In the genomic region with DNA sequence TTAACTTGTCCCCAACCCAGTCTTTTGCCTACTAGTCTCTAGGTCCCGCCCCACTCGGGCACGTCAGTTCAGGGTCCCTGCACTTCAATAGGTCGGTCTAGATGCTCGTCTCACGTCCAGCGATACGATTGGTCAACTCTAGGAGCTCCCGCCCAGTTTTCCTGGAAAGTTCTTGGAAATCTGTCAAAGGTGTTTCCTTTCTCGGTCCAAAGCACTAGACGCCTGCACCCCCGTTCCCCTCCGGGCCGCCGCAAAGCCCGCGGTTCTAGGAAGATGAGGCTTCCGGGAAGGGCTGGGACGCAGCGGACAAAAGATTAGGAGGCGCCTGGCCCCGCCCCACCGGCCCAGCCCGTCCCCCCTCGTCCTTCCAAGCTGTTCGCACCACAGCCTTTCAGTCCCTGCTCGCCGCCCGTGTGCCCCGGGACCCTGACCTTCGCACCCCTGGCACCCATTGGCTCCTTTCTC, we compare ENCODE assay signal across 8 mouse cellular contexts. TPM values are rescaled to one million over a fixed set of nuclear protein-coding genes. Genes with fewer than 3 reads are reported as not detected.
DNase-seq lines count a peak whose midpoint lies in the region; ATAC-seq and TF ChIP-seq lines count a peak whose summit lies in the region.

No protein-coding gene starts in this region.

- H3K36me3 ChIP-seq in heart, embryonic 14.5 days (ENCODE audit: control insufficient read depth, insufficient read depth, low read length): peaks cover 19% of the 10 kb centered on the region
- H3K36me3 ChIP-seq in liver, embryonic 13.5 days: peaks cover 19% of the 10 kb centered on the region
- no peaks in the 10 kb centered on the region for H3K36me3 ChIP-seq in neural tube, embryonic 11.5 days (ENCODE audit: control insufficient read depth, insufficient read depth, low read length)
- H3K36me3 ChIP-seq in stomach, postnatal 0 days (ENCODE audit: control insufficient read depth, insufficient read depth, low read length): peaks cover 17% of the 10 kb centered on the region

- no peaks in the 10 kb centered on the region for H3K9me3 ChIP-seq in heart, embryonic 14.5 days (ENCODE audit: control insufficient read depth, low read length)
- no peaks in the 10 kb centered on the region for H3K9me3 ChIP-seq in liver, embryonic 13.5 days (replicated peaks)
- no peaks in the 10 kb centered on the region for H3K9me3 ChIP-seq in neural tube, embryonic 11.5 days (ENCODE audit: control insufficient read depth, low read length)
- H3K9me3 ChIP-seq in stomach, postnatal 0 days (ENCODE audit: control insufficient read depth, low read length): no peaks in the 10 kb centered on the region

- TF ChIP-seq CTCF in stomach, postnatal 0 days (IDR thresholded peaks at IDR 0.05; ENCODE audit: low read depth): no peak

- peak overlapping the region; percentile 59 for H3K4me2 ChIP-seq in heart, embryonic 14.5 days (ENCODE audit: low read length)
- peak overlapping the region; percentile 93 for H3K4me2 ChIP-seq in liver, embryonic 13.5 days
- peak overlapping the region; percentile 90 for H3K4me2 ChIP-seq in neural tube, embryonic 11.5 days (ENCODE audit: low read depth)
- H3K4me2 ChIP-seq in stomach, postnatal 0 days (replicated peaks; ENCODE audit: low read depth): peak overlapping the region; percentile 74

- whole genome bisulfite sequencing in heart, embryonic 14.5 days: 1% methylated on average over 31 of the region's 31 CpGs
- WGBS in liver, embryonic 13.5 days (ENCODE audit: insufficient replicate concordance): under 1% methylated on average over 31 of the region's 31 CpGs
- WGBS in neural tube, embryonic 11.5 days: under 1% methylated on average over 31 of the region's 31 CpGs
- WGBS in stomach, postnatal 0 days: under 1% methylated on average over 31 of the region's 31 CpGs

- H3K4me1 ChIP-seq in heart, embryonic 14.5 days (ENCODE audit: control insufficient read depth in 2 of 2, insufficient read depth in 2 of 2, low read length in 2 of 2): peaks cover 18 to 40% of the 10 kb centered on the region in 2 experiments
- peaks cover 64% of the 10 kb centered on the region for H3K4me1 ChIP-seq in liver, embryonic 13.5 days (replicated peaks)
- peaks cover 6% of the 10 kb centered on the region; the same call in 1 of the 2 replicates for H3K4me1 ChIP-seq in neural tube, embryonic 11.5 days (ENCODE audit: control insufficient read depth, insufficient read depth, low read length)
- peaks cover 8% of the 10 kb centered on the region; the same call in 1 of the 2 replicates for H3K4me1 ChIP-seq in stomach, postnatal 0 days (replicated peaks; ENCODE audit: control insufficient read depth, insufficient read depth)

- peak overlapping the region; percentile 82 for H3K9ac ChIP-seq in heart, embryonic 14.5 days (ENCODE audit: low read length)
- H3K9ac ChIP-seq in liver, embryonic 13.5 days: peak overlapping the region; percentile 76
- H3K9ac ChIP-seq in neural tube, embryonic 11.5 days (ENCODE audit: low read length): peak overlapping the region; percentile 66
- H3K9ac ChIP-seq in stomach, postnatal 0 days (ENCODE audit: low read length): peak overlapping the region; percentile 84

- H3K27me3 ChIP-seq in heart, embryonic 14.5 days (ENCODE audit: control insufficient read depth, insufficient read depth, low read length): no peaks in the 10 kb centered on the region
- peaks cover 10% of the 10 kb centered on the region; the same call in 1 of the 2 replicates for H3K27me3 ChIP-seq in liver, embryonic 13.5 days
- no peaks in the 10 kb centered on the region for H3K27me3 ChIP-seq in neural tube, embryonic 11.5 days (ENCODE audit: control insufficient read depth, insufficient read depth, low read length)
- H3K27me3 ChIP-seq in stomach, postnatal 0 days (ENCODE audit: control insufficient read depth, insufficient read depth, low read length): no peaks in the 10 kb centered on the region

- peak overlapping the region; percentile 79 to 87 for H3K27ac ChIP-seq in heart, embryonic 14.5 days (replicated peaks in 1 of 2; ENCODE audit: control insufficient read depth in 1 of 2, insufficient read depth in 1 of 2, low read depth in 2 of 2, low read length in 2 of 2)
- H3K27ac ChIP-seq in liver, embryonic 13.5 days: peak overlapping the region; percentile 95
- no peak overlapping the region for H3K27ac ChIP-seq in neural tube, embryonic 11.5 days (ENCODE audit: low read depth, low read length)
- H3K27ac ChIP-seq in stomach, postnatal 0 days (replicated peaks): peak overlapping the region; percentile 96

- peak; percentile 67 for ATAC-seq in CD4-positive, CD25-positive, alpha-beta regulatory T cell, adult 4 months
- ATAC-seq in heart, embryonic 14.5 days (ENCODE audit: insufficient number of reproducible peaks, insufficient read depth, low FRiP score, low read depth): peak; percentile 90
- peak; percentile 91 for ATAC-seq in liver, embryonic 13.5 days (ENCODE audit: low read depth)
- ATAC-seq in neural tube, embryonic 11.5 days (ENCODE audit: insufficient read depth, low FRiP score, low TSS enrichment): peak; percentile 98
- ATAC-seq in stomach, postnatal 0 days (ENCODE audit: low FRiP score, low TSS enrichment): peak; percentile 94

- H3K4me3 ChIP-seq in heart, embryonic 14.5 days (ENCODE audit: control insufficient read depth in 1 of 2, insufficient read depth in 1 of 2, low read depth in 1 of 2, low read length in 2 of 2): peak overlapping the region; percentile 69 to 74
- H3K4me3 ChIP-seq in liver, embryonic 13.5 days (replicated peaks): peak overlapping the region; percentile 65
- peak overlapping the region; percentile 59 for H3K4me3 ChIP-seq in neural tube, embryonic 11.5 days (ENCODE audit: low read depth, low read length)
- peak overlapping the region; percentile 78 for H3K4me3 ChIP-seq in stomach, postnatal 0 days (ENCODE audit: low read depth, low read length)

- DNase-seq in c-Kit-negative CD71-positive TER-119-positive erythroid progenitor cells, embryonic 14.5 days (ENCODE audit: low read depth, low spot score): peak; percentile 99
- peak; percentile 78 for DNase-seq in fibroblast of lung, adult 2 months (ENCODE audit: low read depth)
- DNase-seq in kidney, postnatal 14 days: peak; percentile 98
- DNase-seq in liver, embryonic 13.5 days: peak; percentile 95
- peak; percentile 91 for DNase-seq in neural tube, embryonic 11.5 days (ENCODE audit: low spot score)
- DNase-seq in stomach, postnatal 0 days (ENCODE audit: low spot score): peak; percentile 95

- peak; percentile 96 for TF ChIP-seq EP300 in stomach, postnatal 0 days (optimal IDR thresholded peaks at IDR 0.05)

RNA-seq across cellular contexts. Expression of a gene that starts 0.7 kb away (rescaled TPM):
- 100 to 1,000 TPM; 102 to 161 TPM for polyA plus RNA-seq in CD4-positive, CD25-positive, alpha-beta regulatory T cell, adult 4 months (2017; shearing (Covaris generic))
- polyA plus RNA-seq in heart, embryonic 14.5 days (2014; fragmentation: Nextera tagmentation; extraction: Ambion mirVana): 14.7 and 14.9 TPM in 2 replicates
- 10.7 and 12.2 TPM in 2 replicates for polyA plus RNA-seq in liver, embryonic 13.5 days (2015; fragmentation: Nextera tagmentation; extraction: Ambion mirVana)
- polyA plus RNA-seq in neural tube, embryonic 11.5 days (2014; fragmentation: Nextera tagmentation; extraction: Ambion mirVana): 5.1 and 6.4 TPM in 2 replicates
- 30.8 and 32.2 TPM in 2 replicates for polyA plus RNA-seq in stomach, postnatal 0 days (2015; fragmentation: Nextera tagmentation; extraction: Ambion mirVana)

RNA-seq across cellular contexts. Expression of a gene that starts 6.9 kb away (rescaled TPM):
- 10 to 100 TPM; 52.7 to 58.5 TPM for polyA plus RNA-seq in CD4-positive, CD25-positive, alpha-beta regulatory T cell, adult 4 months (2017; shearing (Covaris generic))
- 6.4 and 6.5 TPM in 2 replicates for polyA plus RNA-seq in heart, embryonic 14.5 days (2014; fragmentation: Nextera tagmentation; extraction: Ambion mirVana)
- polyA plus RNA-seq in liver, embryonic 13.5 days (2015; fragmentation: Nextera tagmentation; extraction: Ambion mirVana): 9.1 and 10.2 TPM in 2 replicates
- polyA plus RNA-seq in neural tube, embryonic 11.5 days (2014; fragmentation: Nextera tagmentation; extraction: Ambion mirVana): 3.6 and 4.8 TPM in 2 replicates
- 32.0 and 37.4 TPM in 2 replicates for polyA plus RNA-seq in stomach, postnatal 0 days (2015; fragmentation: Nextera tagmentation; extraction: Ambion mirVana)

RNA-seq across cellular contexts. Expression of a gene that starts 41.6 kb away (rescaled TPM):
- 10 to 100 TPM; 27.8 to 29.1 TPM for polyA plus RNA-seq in CD4-positive, CD25-positive, alpha-beta regulatory T cell, adult 4 months (2017; shearing (Covaris generic))
- 13.6 and 14.2 TPM in 2 replicates for polyA plus RNA-seq in heart, embryonic 14.5 days (2014; fragmentation: Nextera tagmentation; extraction: Ambion mirVana)
- 3.6 and 3.8 TPM in 2 replicates for polyA plus RNA-seq in liver, embryonic 13.5 days (2015; fragmentation: Nextera tagmentation; extraction: Ambion mirVana)
- 11.1 and 12.4 TPM in 2 replicates for polyA plus RNA-seq in neural tube, embryonic 11.5 days (2014; fragmentation: Nextera tagmentation; extraction: Ambion mirVana)
- polyA plus RNA-seq in stomach, postnatal 0 days (2015; fragmentation: Nextera tagmentation; extraction: Ambion mirVana): 5.3 and 6.7 TPM in 2 replicates

RNA-seq across cellular contexts. Expression of a gene that starts 43.9 kb away (rescaled TPM):
- 1 to 10 TPM; 1.8 to 3.0 TPM for polyA plus RNA-seq in CD4-positive, CD25-positive, alpha-beta regulatory T cell, adult 4 months (2017; shearing (Covaris generic))
- 0.51 and 1.1 TPM in 2 replicates for polyA plus RNA-seq in heart, embryonic 14.5 days (2014; fragmentation: Nextera tagmentation; extraction: Ambion mirVana)
- 0.03 and 0.09 TPM in 2 replicates for polyA plus RNA-seq in liver, embryonic 13.5 days (2015; fragmentation: Nextera tagmentation; extraction: Ambion mirVana)
- polyA plus RNA-seq in neural tube, embryonic 11.5 days (2014; fragmentation: Nextera tagmentation; extraction: Ambion mirVana): 1.4 and 2.0 TPM in 2 replicates
- 0.63 and 0.73 TPM in 2 replicates for polyA plus RNA-seq in stomach, postnatal 0 days (2015; fragmentation: Nextera tagmentation; extraction: Ambion mirVana)
